Mouse (Mus musculus): ENCODE measurements around the gene Idh1. TPM values are rescaled to one million over a fixed set of nuclear protein-coding genes. Genes with fewer than 3 reads are reported as not detected.

Idh1 gene
- polyA plus RNA-seq, 1 experiment = 32.7 TPM

GRCm38 (mm10) chr1:65162210-65162609 lies 24.1 kb downstream of the Idh1 start:
- WGBS = 98% methylated on average over 1 of the region's 1 CpGs
- H3K4me1 ChIP-seq (ENCODE audit: control insufficient read depth, insufficient read depth, low read length) = no peaks in the 10 kb centered on the region; the same call in 1 of the 2 replicates
- DNase-seq = no peak

GRCm38 (mm10) chr1:65156111-65156510 lies 30.2 kb downstream of the Idh1 start:
- WGBS = 90% methylated on average over 5 of the region's 5 CpGs
- TF ChIP-seq CTCF (IDR thresholded peaks at IDR 0.05; ENCODE audit: insufficient read depth, low read length) (no peak), POLR2A (IDR thresholded peaks at IDR 0.05; ENCODE audit: borderline replicate concordance, extremely low read depth, low read depth, low read length) (no peak)
- H3K4me3 ChIP-seq (replicated peaks; ENCODE audit: extremely low read depth, low read depth, low read length) = no peak overlapping the region
- H3K4me1 ChIP-seq (ENCODE audit: control insufficient read depth, insufficient read depth, low read length) = no peaks in the 10 kb centered on the region; the same call in 1 of the 2 replicates
- DNase-seq = no peak

More at GRCm38 (mm10) chr1:65162210-65162609, 24.1 kb downstream of the Idh1 start:
- no peak overlapping the region for H3K4me3 ChIP-seq (replicated peaks; ENCODE audit: extremely low read depth, low read depth, low read length)
- TF ChIP-seq CTCF (IDR thresholded peaks at IDR 0.05; ENCODE audit: insufficient read depth, low read length) (no peak), POLR2A (IDR thresholded peaks at IDR 0.05; ENCODE audit: borderline replicate concordance, extremely low read depth, low read depth, low read length) (no peak)

DNA sequence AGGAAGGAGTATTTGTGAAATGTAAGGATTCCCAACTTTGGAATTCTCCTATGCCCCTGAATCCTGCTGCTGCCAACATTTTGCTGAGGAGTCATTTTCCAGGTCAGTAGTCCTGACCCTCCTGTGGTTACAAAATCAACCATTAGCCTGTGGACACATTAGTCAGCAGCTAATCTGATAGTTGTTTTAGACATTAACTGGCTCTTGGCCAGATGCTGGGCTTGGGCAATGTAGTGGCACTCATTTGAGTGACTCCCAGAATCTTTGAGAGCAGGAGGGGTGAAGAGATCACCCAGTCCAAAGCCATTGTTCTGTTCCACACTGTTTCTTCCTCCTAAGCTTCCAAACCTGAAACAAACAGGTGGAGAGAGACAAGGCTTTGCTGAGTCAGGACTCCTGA lies 31.5 kb downstream of the Idh1 start:
- no peak for DNase-seq

GRCm38 (mm10) chr1:65147971-65148370 lies 38.3 kb downstream of the Idh1 start:
- TF ChIP-seq CTCF (IDR thresholded peaks at IDR 0.05; ENCODE audit: insufficient read depth, low read length) (no peak), POLR2A (IDR thresholded peaks at IDR 0.05; ENCODE audit: borderline replicate concordance, extremely low read depth, low read depth, low read length) (no peak)
- Histone ChIP-seq H3K4me3 (replicated peaks; ENCODE audit: extremely low read depth, low read depth, low read length) (no peak overlapping the region), H3K4me1 (ENCODE audit: control insufficient read depth, insufficient read depth, low read length) (no peaks in the 10 kb centered on the region)
- 49% methylated on average over 3 of the region's 3 CpGs for WGBS
- no peak for DNase-seq

More for the DNA sequence above, 31.5 kb downstream of the Idh1 start:
- TF ChIP-seq POLR2A (IDR thresholded peaks at IDR 0.05; ENCODE audit: borderline replicate concordance, extremely low read depth, low read depth, low read length) (no peak), CTCF (IDR thresholded peaks at IDR 0.05; ENCODE audit: insufficient read depth, low read length) (no peak)
- H3K4me3 ChIP-seq (replicated peaks; ENCODE audit: extremely low read depth, low read depth, low read length) = no peak overlapping the region
- H3K4me1 ChIP-seq (ENCODE audit: control insufficient read depth, insufficient read depth, low read length) = no peaks in the 10 kb centered on the region; the same call in 1 of the 2 replicates

DNA sequence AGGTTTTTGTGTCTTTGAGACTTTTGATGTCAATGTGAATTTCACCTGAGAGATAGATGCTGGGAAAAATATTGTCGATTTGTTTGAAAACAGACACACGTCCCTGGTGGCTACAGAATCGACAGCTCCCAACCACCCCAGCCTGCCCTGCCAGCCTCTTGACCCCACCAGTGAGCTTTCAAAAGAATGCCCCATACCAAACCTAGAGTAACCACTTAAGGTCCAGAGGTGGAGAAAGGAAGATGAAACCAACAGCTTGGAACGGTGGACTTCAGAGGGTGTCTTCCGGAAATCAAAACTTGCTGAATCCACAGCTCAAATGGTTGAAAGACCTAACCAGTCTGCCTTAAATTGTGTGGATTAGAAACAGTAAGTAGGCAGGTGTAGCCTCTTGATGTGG lies 39.0 kb downstream of the Idh1 start:
- 87% methylated on average over 5 of the region's 5 CpGs for WGBS
- Histone ChIP-seq H3K4me1 (ENCODE audit: control insufficient read depth, insufficient read depth, low read length) (no peaks in the 10 kb centered on the region), H3K4me3 (replicated peaks; ENCODE audit: extremely low read depth, low read depth, low read length) (no peak overlapping the region)
- no peak for DNase-seq
- TF ChIP-seq CTCF (IDR thresholded peaks at IDR 0.05; ENCODE audit: insufficient read depth, low read length) (no peak), POLR2A (IDR thresholded peaks at IDR 0.05; ENCODE audit: borderline replicate concordance, extremely low read depth, low read depth, low read length) (no peak)

- no peak for DNase-seq
- 33% methylated on average over 2 of the region's 2 CpGs for WGBS
- no peaks in the 10 kb centered on the region for H3K4me1 ChIP-seq (ENCODE audit: control insufficient read depth, insufficient read depth, low read length)
- no peak overlapping the region for H3K4me3 ChIP-seq (replicated peaks; ENCODE audit: extremely low read depth, low read depth, low read length)
- TF ChIP-seq CTCF (IDR thresholded peaks at IDR 0.05; ENCODE audit: insufficient read depth, low read length) (no peak), POLR2A (IDR thresholded peaks at IDR 0.05; ENCODE audit: borderline replicate concordance, extremely low read depth, low read depth, low read length) (no peak)
Measured at GRCm38 (mm10) chr1:65146601-65147000, 39.7 kb downstream of the Idh1 start.

GRCm38 (mm10) chr1:65144783-65145182 lies 41.5 kb downstream of the Idh1 start:
- Histone ChIP-seq H3K4me1 (ENCODE audit: control insufficient read depth, insufficient read depth, low read length) (no peaks in the 10 kb centered on the region), H3K4me3 (replicated peaks; ENCODE audit: extremely low read depth, low read depth, low read length) (no peak overlapping the region)
- WGBS = 80% methylated on average over 2 of the region's 2 CpGs
- TF ChIP-seq POLR2A (IDR thresholded peaks at IDR 0.05; ENCODE audit: borderline replicate concordance, extremely low read depth, low read depth, low read length) (no peak), CTCF (IDR thresholded peaks at IDR 0.05; ENCODE audit: insufficient read depth, low read length) (no peak)
- no peak for DNase-seq

- TF ChIP-seq CTCF (IDR thresholded peaks at IDR 0.05; ENCODE audit: insufficient read depth, low read length) = no peak
- no peak for TF ChIP-seq POLR2A (IDR thresholded peaks at IDR 0.05; ENCODE audit: borderline replicate concordance, extremely low read depth, low read depth, low read length)
- no peak overlapping the region for H3K4me3 ChIP-seq (replicated peaks; ENCODE audit: extremely low read depth, low read depth, low read length)
- 84% methylated on average over 6 of the region's 6 CpGs for WGBS
- DNase-seq = no peak
- no peaks in the 10 kb centered on the region for H3K4me1 ChIP-seq (ENCODE audit: control insufficient read depth, insufficient read depth, low read length)
Measured at GRCm38 (mm10) chr1:65137560-65137959, 48.7 kb downstream of the Idh1 start.

DNA sequence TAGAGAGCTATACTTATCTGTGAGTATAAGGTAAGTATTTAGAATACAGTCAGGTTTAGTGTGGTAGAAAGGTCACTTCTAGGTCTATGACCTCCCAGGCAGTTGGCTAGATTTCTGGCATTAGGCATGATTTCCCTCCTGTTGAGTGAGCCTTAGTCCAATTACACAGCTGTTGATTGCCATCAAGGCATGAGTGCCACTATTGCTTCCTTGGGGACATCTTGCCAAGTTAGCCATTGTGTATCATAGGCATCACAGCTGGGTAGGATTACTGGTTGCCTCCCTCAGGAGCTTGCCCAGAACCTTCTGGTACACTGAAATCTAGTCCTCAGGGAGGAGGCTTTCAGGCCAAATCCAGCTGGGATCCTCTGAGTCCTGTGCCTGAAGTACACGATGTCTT lies 53.5 kb downstream of the Idh1 start:
- WGBS = 83% methylated on average over 1 of the region's 1 CpGs
- H3K4me1 ChIP-seq (ENCODE audit: control insufficient read depth, insufficient read depth, low read length) = no peaks in the 10 kb centered on the region
- TF ChIP-seq POLR2A (IDR thresholded peaks at IDR 0.05; ENCODE audit: borderline replicate concordance, extremely low read depth, low read depth, low read length) = no peak
- no peak for TF ChIP-seq CTCF (IDR thresholded peaks at IDR 0.05; ENCODE audit: insufficient read depth, low read length)
- H3K4me3 ChIP-seq (replicated peaks; ENCODE audit: extremely low read depth, low read depth, low read length) = no peak overlapping the region
- DNase-seq = no peak

- Histone ChIP-seq H3K4me3 (replicated peaks; ENCODE audit: extremely low read depth, low read depth, low read length) (no peak overlapping the region), H3K4me1 (ENCODE audit: control insufficient read depth, insufficient read depth, low read length) (no peaks in the 10 kb centered on the region)
- TF ChIP-seq CTCF (IDR thresholded peaks at IDR 0.05; ENCODE audit: insufficient read depth, low read length) = no peak
- no peak for TF ChIP-seq POLR2A (IDR thresholded peaks at IDR 0.05; ENCODE audit: borderline replicate concordance, extremely low read depth, low read depth, low read length)
- 88% methylated on average over 1 of the region's 1 CpGs for WGBS
- DNase-seq = no peak
Measured at GRCm38 (mm10) chr1:65131671-65132070, 54.6 kb downstream of the Idh1 start.
